Mouse (Mus musculus) urinary bladder, postnatal 10 days (tissue): ENCODE results near the gene Saa2.

ENCODE experiments used
- DNase-seq: peaks from one replicate; pipeline ENCODE4 v3.0.0; 2022; ENCODE audit warnings: low spot score

Saa2 gene

DNA sequence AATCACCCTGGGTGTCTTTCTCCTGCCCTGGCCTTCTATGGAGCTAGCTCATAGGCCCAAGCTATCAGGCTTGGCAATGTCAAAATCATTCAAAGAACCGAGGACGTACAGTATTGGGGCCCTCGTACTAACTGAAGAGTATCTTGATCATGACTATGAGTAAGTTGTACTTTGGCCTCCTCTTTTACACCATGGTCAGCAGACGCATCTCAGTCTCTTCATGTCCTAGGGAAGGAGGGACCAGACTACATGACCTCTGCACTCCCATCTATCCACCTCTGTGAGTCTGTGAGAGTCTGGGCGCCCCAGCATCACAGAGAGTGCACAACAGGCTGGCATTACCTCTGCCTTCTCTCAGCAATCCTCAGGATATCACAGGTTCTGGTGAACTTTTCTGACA lies 11.0 kb downstream of the Saa2 start:
- no peak for DNase-seq

DNA sequence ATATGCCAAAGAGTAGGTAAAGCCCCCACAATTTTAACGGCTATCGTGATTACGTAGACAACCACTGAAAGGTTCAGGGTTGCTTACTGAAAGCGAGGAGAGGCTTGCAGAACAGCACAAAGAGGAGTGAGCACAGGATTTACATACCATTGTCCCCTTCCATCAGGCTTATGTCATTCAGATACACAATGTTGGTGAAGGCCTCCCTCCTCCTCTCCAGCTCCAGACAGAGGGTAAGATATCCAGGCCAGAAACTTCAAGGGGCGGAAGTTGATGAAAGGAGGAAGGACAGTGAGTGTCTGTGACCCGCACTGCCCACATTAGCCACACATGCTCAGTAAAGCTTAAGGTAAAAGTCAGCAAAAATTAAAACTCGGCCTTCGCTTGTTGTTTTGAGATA lies 13.1 kb downstream of the Saa2 start:
- no peak for DNase-seq

GRCm38 (mm10) chr7:46767371-46767770 lies 15.8 kb downstream of the Saa2 start:
- no peak for DNase-seq

DNA sequence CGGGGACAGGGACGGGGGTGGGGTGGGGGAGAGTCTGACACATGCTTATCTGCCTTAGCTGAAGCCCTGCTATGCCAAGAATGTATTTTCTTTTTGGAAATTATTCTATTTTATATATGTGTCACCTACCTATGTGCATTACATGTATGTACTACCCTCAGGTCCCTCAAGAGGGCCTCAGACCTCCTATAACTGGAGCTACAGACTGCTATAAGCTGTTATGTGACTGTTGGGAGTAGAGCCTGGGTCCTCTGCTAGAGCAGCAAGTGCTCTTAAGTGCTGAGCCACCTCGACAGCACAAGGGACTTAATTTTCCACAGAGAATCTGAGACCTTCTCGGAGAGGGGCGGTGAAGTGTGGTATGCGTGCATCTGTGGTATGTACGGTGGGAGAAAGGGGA lies 16.9 kb downstream of the Saa2 start:
- DNase-seq = no peak

- DNase-seq = no peak
Measured at GRCm38 (mm10) chr7:46770706-46771105, 19.1 kb downstream of the Saa2 start.

DNA sequence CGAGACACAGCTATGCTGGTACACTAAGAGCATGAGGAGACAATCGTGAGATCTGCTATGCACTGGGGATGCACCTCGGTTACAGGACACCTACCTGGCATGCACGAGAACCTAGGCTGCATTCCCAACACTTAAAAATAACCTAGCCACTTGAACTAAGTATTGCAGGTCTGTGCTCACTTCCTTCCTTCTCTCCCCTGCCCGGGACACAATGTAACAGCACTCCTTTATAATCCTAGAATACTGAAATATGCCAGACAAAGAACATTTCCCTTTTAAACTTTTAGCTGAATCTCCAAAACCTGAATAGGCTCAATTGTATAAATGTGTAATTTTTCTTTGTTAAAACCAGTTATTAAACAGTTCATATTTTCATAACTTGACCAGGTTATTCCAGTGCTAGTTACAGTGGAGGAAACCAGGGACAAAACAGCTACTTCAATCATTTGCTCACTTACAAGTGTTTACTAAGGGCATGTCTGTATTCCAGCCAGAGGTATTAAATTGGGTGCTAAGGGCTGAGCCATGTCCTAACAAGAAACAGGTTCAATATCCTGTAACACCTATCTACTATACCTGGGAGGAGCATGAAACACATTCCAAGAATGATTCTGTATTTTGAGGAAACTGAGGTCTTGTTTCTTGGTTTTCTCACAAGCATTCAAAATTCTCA lies 37.7 kb downstream of the Saa2 start:
- DNase-seq = no peak

- no peak for DNase-seq
Measured at GRCm38 (mm10) chr7:46793871-46794270, 42.3 kb downstream of the Saa2 start.

DNA sequence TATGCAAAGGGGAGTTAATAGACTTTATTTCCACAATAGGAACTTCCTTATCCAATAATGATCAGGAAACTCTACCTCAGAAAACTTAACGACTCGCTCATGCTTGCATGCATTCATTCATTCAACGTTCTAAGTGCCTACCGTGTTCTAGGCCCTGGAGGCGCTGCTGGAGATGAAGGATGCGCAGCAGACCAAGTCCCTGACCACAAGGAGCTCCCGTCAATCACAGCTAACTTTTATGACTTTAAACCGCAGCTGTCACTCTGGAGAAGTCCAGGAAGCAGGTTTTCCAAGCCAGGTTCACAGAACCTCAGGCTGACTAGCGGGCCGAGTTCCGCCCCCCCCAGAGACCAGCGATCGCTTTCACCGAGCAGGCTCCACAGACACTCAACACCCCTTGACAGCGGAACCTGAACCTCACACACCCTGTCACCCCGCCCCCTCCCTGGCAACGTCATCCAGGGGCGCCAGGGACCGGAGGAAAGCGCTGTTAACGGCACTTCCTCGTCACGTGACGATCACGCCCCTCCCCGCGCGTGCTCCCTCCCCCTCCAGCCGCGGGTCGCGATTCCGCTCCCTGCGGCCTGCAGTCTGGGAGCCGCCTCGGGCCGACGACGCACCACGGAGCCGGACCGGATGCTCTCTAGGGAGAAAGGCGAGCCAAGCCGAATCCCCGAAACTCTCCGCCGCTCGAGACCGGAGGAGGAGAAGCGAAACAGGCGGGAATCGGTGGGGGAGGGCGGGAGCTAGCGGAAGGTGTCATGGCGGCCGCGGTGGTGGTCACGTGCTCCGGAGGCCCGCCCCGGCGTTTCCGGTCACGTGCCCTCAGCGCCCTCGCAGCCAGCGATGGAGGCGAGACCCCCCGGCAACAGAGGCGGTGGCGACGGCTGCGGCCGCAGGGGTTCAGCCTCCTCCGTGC lies 44.0 kb downstream of the Saa2 start, which contains the start of the genes Hps5 and Gtf2h1:
TSS of gene Hps5 (minus strand) at position 778 of the 919 bp plus-strand sequence.
TSS of gene Gtf2h1 (plus strand) at position 817 of the 919 bp plus-strand sequence.
- peak; percentile 92 for DNase-seq

DNA sequence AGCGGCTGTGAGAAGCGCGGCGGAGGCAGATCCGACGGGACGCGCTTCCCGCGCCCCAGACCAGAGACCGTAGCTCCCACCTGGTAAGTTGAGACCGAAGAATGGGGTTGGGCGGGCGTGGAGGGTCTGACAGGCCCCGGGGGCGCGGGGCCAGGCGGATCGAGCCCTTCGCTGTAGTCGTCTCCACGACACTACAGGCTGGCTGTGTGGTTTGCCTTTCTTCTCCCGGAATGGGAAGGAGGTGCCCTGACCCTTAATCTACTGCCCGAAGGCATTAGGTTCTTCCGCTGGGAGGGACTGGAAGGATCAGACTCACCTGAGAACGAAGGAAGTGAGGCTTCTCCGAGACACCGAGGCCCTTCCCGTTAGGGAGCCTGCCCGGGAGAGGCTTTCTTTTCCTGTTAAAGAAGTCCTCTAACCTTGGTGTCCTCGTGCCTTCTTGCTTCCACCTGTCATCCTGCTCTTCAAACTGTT lies 44.7 kb downstream of the Saa2 start:
- DNase-seq = no peak

GRCm38 (mm10) chr7:46796779-46797178 lies 45.2 kb downstream of the Saa2 start:
- DNase-seq = no peak
